Mouse (Mus musculus) heart, adult 2 months (tissue): ENCODE data around the gene Akt1s1. TPM values are rescaled to one million over a fixed set of nuclear protein-coding genes. Genes with fewer than 3 reads are reported as not detected.

Experiments
- DNase-seq, 2 experiments: peaks; one replicate each; pipeline ENCODE4 v3.0.0; 2021
- H3K27ac ChIP-seq: fragments of 200-600 bp; 2 replicates; pipeline ENCODE4 v1.8.1; 2022
- H3K27me3 ChIP-seq: fragments of 200-500 bp; 2 replicates; pipeline ENCODE4 v1.6.1; 2012; ENCODE audit warnings: mild to moderate bottlenecking, low read length, inconsistent platforms, mixed read lengths; ENCODE audit not compliant: control insufficient read depth, insufficient read depth
- H3K36me3 ChIP-seq: fragments of 200-500 bp; 2 replicates; pipeline ENCODE4 v1.6.1; 2012; ENCODE audit warnings: low read length, inconsistent platforms; ENCODE audit not compliant: control insufficient read depth, insufficient read depth
- H3K4me1 ChIP-seq: fragments of 200-500 bp; 2 replicates; pipeline ENCODE4 v1.6.1; 2011; ENCODE audit warnings: low read length; ENCODE audit not compliant: control insufficient read depth, insufficient read depth
- H3K4me3 ChIP-seq: fragments of 200-600 bp; 2 replicates; pipeline ENCODE4 v1.8.1; 2022
- H3K79me2 ChIP-seq: fragments of 200-500 bp; replicated peaks from 2 replicates; pipeline ENCODE4 v1.6.1; 2012; ENCODE audit warnings: mild to moderate bottlenecking, inconsistent platforms, low read length, moderate library complexity, mixed read lengths; ENCODE audit not compliant: control insufficient read depth, insufficient read depth
- H3K9ac ChIP-seq: fragments of 200-500 bp; 2 replicates; pipeline ENCODE4 v1.6.1; 2012; ENCODE audit warnings: low read depth, mild to moderate bottlenecking, control low read depth, inconsistent platforms, low read length, mixed read lengths
- CTCF ChIP-seq: fragments of 200-600 bp; IDR thresholded peaks from 2 replicates; pipeline ENCODE4 v1.8.1; 2022; ENCODE audit warnings: antibody characterized with exemption, mild to moderate bottlenecking, moderate library complexity
- EP300 ChIP-seq: fragments of 200-500 bp; IDR thresholded peaks from 2 replicates; pipeline ENCODE4 v1.6.1; 2011; ENCODE audit warnings: low read depth, low read length, control low read depth; ENCODE audit not compliant: insufficient read depth
- POLR2A ChIP-seq: fragments of 200-500 bp; IDR thresholded peaks from 2 replicates; pipeline ENCODE4 v1.6.1; 2011; ENCODE audit warnings: mild to moderate bottlenecking, low read depth, low read length, control low read depth; ENCODE audit not compliant: insufficient read depth
- WGBS: fragments of 180-500 bp; shearing (Covaris S2); methylation state at CpG from one replicate; pipeline ENCODE4 v1.1.7; 2018; 5-methylcytosine and 5-hydroxymethylcytosine counted together
- intact Hi-C: fragments of 180-260 bp; cut with DNase I; formaldehyde crosslinking; loops from one replicate; pipeline ENCODE4 v1.15.1; 2025
- polyA plus RNA-seq: library from polyadenylated mRNA; depleted of rRNA; stranded (reverse); fragments of >200 nt; gene quantifications from 2 replicates; pipeline ENCODE4 v1.2.3, GENCODE M21; 2012
- total RNA-seq, 2 experiments: library from RNA; stranded (reverse); gene quantifications; 2 replicates each; pipeline ENCODE4 v1.2.3; 2021

Akt1s1 gene
- total and polyA plus RNA-seq, 3 experiments = 62.6 to 72.8 (median 63.0) TPM

- Histone ChIP-seq H3K4me1 (peaks cover 16% of the 10 kb centered on the region), H3K27ac (peak overlapping the region; percentile 42), H3K9ac (no peak overlapping the region), H3K4me3 (no peak overlapping the region), H3K27me3 (no peaks in the 10 kb centered on the region), H3K79me2 (peaks cover 7% of the 10 kb centered on the region), H3K36me3 (no peaks in the 10 kb centered on the region)
- TF ChIP-seq CTCF (no peak), EP300 (no peak), POLR2A (no peak)
- intact Hi-C loops = no loop called here
- 55% methylated on average over 13 of the region's 13 CpGs for WGBS
- peak in 1 of 2 experiments; percentile 45 for DNase-seq
Measured at GRCm38 (mm10) chr7:44888256-44889105, 39.7 kb downstream of the Akt1s1 start.

GRCm38 (mm10) chr7:44890180-44890579 is 41.4 kb downstream of the Akt1s1 start:
- Histone ChIP-seq H3K36me3 (no peaks in the 10 kb centered on the region), H3K27me3 (no peaks in the 10 kb centered on the region), H3K9ac (no peak overlapping the region), H3K4me1 (peaks cover 17% of the 10 kb centered on the region), H3K79me2 (peaks cover 7% of the 10 kb centered on the region), H3K27ac (no peak overlapping the region), H3K4me3 (no peak overlapping the region)
- 85% methylated on average over 7 of the region's 7 CpGs for WGBS
- TF ChIP-seq CTCF (no peak), EP300 (no peak), POLR2A (no peak)
- intact Hi-C loops = loop anchor here (2.0 kb wide), 1 partner anchor 19 kb away; no protein-coding TSS in a partner anchor
- DNase-seq = no peak

GRCm38 (mm10) chr7:44890737-44891136 is 41.9 kb downstream of the Akt1s1 start:
- peaks cover 7% of the 10 kb centered on the region for H3K79me2 ChIP-seq
- no peak for DNase-seq
- intact Hi-C loops = loop anchor here (2.0 kb wide), 1 partner anchor 20 kb away; no protein-coding TSS in a partner anchor
- H3K36me3 ChIP-seq = no peaks in the 10 kb centered on the region
- H3K27me3 ChIP-seq = no peaks in the 10 kb centered on the region
- H3K4me3 ChIP-seq = no peak overlapping the region; the same call in 1 of the 2 replicates
- no peak overlapping the region for H3K27ac ChIP-seq
- WGBS = 47% methylated on average over 4 of the region's 4 CpGs
- no peak for TF ChIP-seq POLR2A
- no peak for TF ChIP-seq CTCF
- no peak for TF ChIP-seq EP300
- H3K9ac ChIP-seq = no peak overlapping the region
- H3K4me1 ChIP-seq = peaks cover 19% of the 10 kb centered on the region

- Histone ChIP-seq H3K4me1 (peaks cover 19% of the 10 kb centered on the region), H3K36me3 (no peaks in the 10 kb centered on the region), H3K9ac (peak overlapping the region; percentile 96), H3K27me3 (no peaks in the 10 kb centered on the region), H3K4me3 (peak overlapping the region; percentile 84), H3K79me2 (peaks cover 6% of the 10 kb centered on the region), H3K27ac (peak overlapping the region; percentile 97)
- DNase-seq = no peak
- no peak for TF ChIP-seq EP300
- 10% methylated on average over 6 of the region's 6 CpGs for WGBS
- intact Hi-C loops = loop anchor here (2.0 kb wide), 2 partner anchors 21 to 75 kb away; partner anchors contain the start of genes Atf5, Il4i1 and Nup62
Measured at GRCm38 (mm10) chr7:44891611-44892010, 42.8 kb downstream of the Akt1s1 start.

- peaks cover 20% of the 10 kb centered on the region for H3K4me1 ChIP-seq
Measured at GRCm38 (mm10) chr7:44892276-44892921, 43.6 kb downstream of the Akt1s1 start, which contains the start of gene Med25. Gene Med25, minus strand, starts transcription at chr7:44892712.

GRCm38 (mm10) chr7:44893197-44893596 is 44.4 kb downstream of the Akt1s1 start:
- H3K4me1 ChIP-seq = peaks cover 18% of the 10 kb centered on the region
- H3K27me3 ChIP-seq = no peaks in the 10 kb centered on the region
- TF ChIP-seq POLR2A = no peak
- TF ChIP-seq EP300 = no peak
- no peak for TF ChIP-seq CTCF
- peaks cover 6% of the 10 kb centered on the region for H3K79me2 ChIP-seq
- H3K27ac ChIP-seq = peak overlapping the region; percentile 47
- H3K36me3 ChIP-seq = no peaks in the 10 kb centered on the region
- intact Hi-C loops = loop anchor here (2.0 kb wide), 1 partner anchor 76 kb away; the partner anchor contains the start of genes Atf5, Il4i1 and Nup62
- 20% methylated on average over 8 of the region's 8 CpGs for WGBS
- no peak for DNase-seq
- H3K9ac ChIP-seq = no peak overlapping the region
- H3K4me3 ChIP-seq = peak overlapping the region; percentile 84

More at GRCm38 (mm10) chr7:44892276-44892921, 43.6 kb downstream of the Akt1s1 start, which contains the start of gene Med25:
- intact Hi-C loops = loop anchor here (2.0 kb wide), 1 partner anchor 76 kb away; the partner anchor contains the start of genes Atf5, Il4i1 and Nup62
- TF ChIP-seq CTCF (no peak), POLR2A (peak; percentile 80), EP300 (peak; percentile 68; the same call in 1 of the 2 replicates)
- H3K36me3 ChIP-seq = no peaks in the 10 kb centered on the region
- H3K79me2 ChIP-seq = peaks cover 6% of the 10 kb centered on the region
- peak within 1 kb of the TSS; percentile 97 for H3K27ac ChIP-seq
- under 1% methylated on average over 56 of the region's 56 CpGs for WGBS
- peak within 1 kb of the TSS; percentile 84 for H3K4me3 ChIP-seq
- no peaks in the 10 kb centered on the region for H3K27me3 ChIP-seq
- peak within 1 kb of the TSS; percentile 96 for H3K9ac ChIP-seq
- DNase-seq = peak; percentile 87 to 94
